Mouse (Mus musculus) hindbrain, postnatal 0 days (tissue): Measurements from ENCODE around the gene Sympk. TPM values are rescaled to one million over a fixed set of nuclear protein-coding genes. Genes with fewer than 3 reads are reported as not detected.

Experiments
- ATAC-seq: fragments of 200-750 bp; cut with Nextera tagmentation; 2 replicates; pipeline ENCODE4 v1.8.0; 2017; ENCODE audit warnings: mild to moderate bottlenecking, moderate TSS enrichment, moderate library complexity
- DNase-seq: peaks from one replicate; pipeline ENCODE4 v3.0.0-alpha.2; 2015; ENCODE audit warnings: low spot score
- H3K27ac ChIP-seq: fragments of 300-500 bp; sonication (generic); 2 replicates; pipeline ENCODE4 v1.5.1; 2014; ENCODE audit warnings: mild to moderate bottlenecking
- H3K27me3 ChIP-seq: fragments of 300-500 bp; sonication (generic); 2 replicates; pipeline ENCODE4 v1.6.1; 2014; ENCODE audit warnings: low read length, mixed read lengths; ENCODE audit not compliant: insufficient read depth
- H3K36me3 ChIP-seq: fragments of 300-500 bp; sonication (generic); 2 replicates; pipeline ENCODE4 v1.6.1; 2014; ENCODE audit warnings: low read length, mixed read lengths; ENCODE audit not compliant: insufficient read depth
- H3K4me1 ChIP-seq: fragments of 300-500 bp; sonication (generic); 2 replicates; pipeline ENCODE4 v1.6.1; 2014; ENCODE audit warnings: antibody characterized with exemption, low read length, mixed read lengths; ENCODE audit not compliant: insufficient read depth
- H3K4me2 ChIP-seq: fragments of 300-500 bp; sonication (generic); 2 replicates; pipeline ENCODE4 v1.6.1; 2014; ENCODE audit warnings: low read depth, mild to moderate bottlenecking, low read length, moderate library complexity, mixed read lengths
- H3K4me3 ChIP-seq: fragments of 300-500 bp; sonication (generic); 2 replicates; pipeline ENCODE4 v1.5.1; 2014; ENCODE audit warnings: low read length
- H3K9ac ChIP-seq: fragments of 300-500 bp; sonication (generic); replicated peaks from 2 replicates; pipeline ENCODE4 v1.6.1; 2014; ENCODE audit warnings: mild to moderate bottlenecking, low read length, moderate library complexity, mixed read lengths
- H3K9me3 ChIP-seq: fragments of 300-500 bp; sonication (generic); 2 replicates; pipeline ENCODE4 v1.6.1; 2016; ENCODE audit warnings: low read length, mixed read lengths
- CTCF ChIP-seq: IDR thresholded peaks from 2 replicates; pipeline ENCODE4 v1.5.1; 2016; ENCODE audit warnings: antibody characterized with exemption, control low read depth, low read depth
- WGBS: fragments of 180-500 bp; shearing (Covaris S2); extraction: QIAGEN DNeasy Blood & Tissue Kit; methylation state at CpG from one replicate; pipeline ENCODE4 v1.1.7; 2014; 5-methylcytosine and 5-hydroxymethylcytosine counted together
- polyA plus RNA-seq: library from polyadenylated mRNA; unstranded; fragments of >200 nt; fragmentation: Nextera tagmentation; extraction: Ambion mirVana; gene quantifications from 2 replicates; pipeline ENCODE4 v1.2.1, GENCODE M21; 2015
- total RNA-seq: library from RNA; depleted of rRNA; stranded (reverse); fragments of >200 nt; gene quantifications from 2 replicates; pipeline ENCODE4 v1.2.3, GENCODE M21; 2014

The Sympk gene
- total and polyA plus RNA-seq, 2 experiments from 2014 or later = 19.2 to 85.4 TPM

DNA sequence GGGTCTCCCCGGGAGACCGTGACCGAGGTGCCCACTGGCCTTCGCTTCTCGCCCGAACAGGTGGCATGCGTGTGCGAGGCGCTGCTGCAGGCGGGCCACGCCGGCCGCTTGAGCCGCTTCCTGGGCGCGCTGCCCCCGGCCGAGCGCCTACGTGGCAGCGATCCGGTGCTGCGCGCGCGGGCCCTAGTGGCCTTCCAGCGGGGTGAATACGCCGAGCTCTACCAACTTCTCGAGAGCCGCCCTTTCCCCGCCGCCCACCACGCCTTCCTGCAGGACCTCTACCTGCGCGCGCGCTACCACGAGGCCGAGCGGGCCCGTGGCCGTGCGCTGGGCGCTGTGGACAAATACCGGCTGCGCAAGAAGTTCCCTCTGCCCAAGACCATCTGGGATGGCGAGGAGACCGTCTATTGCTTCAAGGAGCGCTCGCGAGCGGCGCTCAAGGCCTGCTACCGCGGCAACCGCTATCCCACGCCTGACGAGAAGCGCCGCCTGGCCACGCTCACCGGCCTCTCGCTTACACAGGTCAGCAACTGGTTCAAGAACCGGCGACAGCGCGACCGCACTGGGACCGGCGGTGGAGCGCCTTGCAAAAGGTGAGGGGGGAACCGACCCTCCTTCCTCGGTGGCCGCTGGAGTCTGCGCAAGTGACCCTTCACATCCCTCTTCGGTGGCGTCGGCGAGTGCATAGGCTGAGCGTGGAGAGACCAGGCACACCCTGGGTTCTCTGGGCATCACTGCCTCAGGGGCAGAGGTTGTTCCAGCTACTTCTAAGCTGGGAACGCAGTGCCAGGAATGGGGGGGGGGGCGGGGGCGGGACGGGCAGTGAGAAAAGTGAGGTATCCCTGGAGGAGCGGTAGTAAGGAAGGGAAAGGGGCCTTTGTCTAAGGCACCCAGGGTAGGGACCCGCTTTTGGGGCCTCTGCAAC lies 70.9 kb downstream of the Sympk start:
- Histone ChIP-seq H3K4me3 (peak overlapping the region; percentile 49), H3K27me3 (peaks cover 5% of the 10 kb centered on the region; the same call in 1 of the 2 replicates), H3K4me1 (0 out of 2 replicates have a peak, but pooled peaks cover 4% of the 10 kb centered on the region), H3K4me2 (peak overlapping the region; percentile 94), H3K36me3 (peaks cover 10% of the 10 kb centered on the region), H3K27ac (peak overlapping the region; percentile 86), H3K9ac (peak overlapping the region; percentile 53), H3K9me3 (no peaks in the 10 kb centered on the region)
- ATAC-seq (no peak), DNase-seq (peak; percentile 43)
- WGBS = under 1% methylated on average over 85 of the region's 87 CpGs
- no peak for TF ChIP-seq CTCF

DNA sequence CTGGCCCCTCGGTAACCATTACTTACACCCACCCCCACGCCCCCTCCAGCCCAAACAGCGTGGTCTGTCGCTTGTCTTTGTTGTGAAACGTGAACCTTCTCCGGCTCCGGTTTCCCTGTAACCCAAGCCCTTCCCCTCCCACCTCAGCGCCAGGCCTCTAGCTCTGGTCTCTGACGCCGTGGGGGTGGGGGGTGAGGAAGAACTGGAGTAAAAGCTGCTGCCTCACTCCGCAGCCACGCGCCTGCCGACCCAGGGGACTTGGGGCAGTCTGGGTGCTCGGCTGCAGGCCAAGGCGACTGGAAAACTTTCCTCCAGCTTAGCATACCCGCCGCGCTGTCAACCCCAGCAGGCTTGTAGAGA lies 71.6 kb downstream of the Sympk start:
- Histone ChIP-seq H3K36me3 (peaks cover 6% of the 10 kb centered on the region), H3K4me2 (peak overlapping the region; percentile 94), H3K27ac (no peak overlapping the region), H3K4me3 (peak overlapping the region; percentile 49), H3K9me3 (no peaks in the 10 kb centered on the region), H3K9ac (peak overlapping the region; percentile 7), H3K4me1 (0 out of 2 replicates have a peak, but pooled peaks cover 4% of the 10 kb centered on the region), H3K27me3 (peaks cover 5% of the 10 kb centered on the region; the same call in 1 of the 2 replicates)
- under 1% methylated on average over 19 of the region's 19 CpGs for WGBS
- DNase-seq (peak; percentile 37), ATAC-seq (no peak)
- TF ChIP-seq CTCF = no peak

DNA sequence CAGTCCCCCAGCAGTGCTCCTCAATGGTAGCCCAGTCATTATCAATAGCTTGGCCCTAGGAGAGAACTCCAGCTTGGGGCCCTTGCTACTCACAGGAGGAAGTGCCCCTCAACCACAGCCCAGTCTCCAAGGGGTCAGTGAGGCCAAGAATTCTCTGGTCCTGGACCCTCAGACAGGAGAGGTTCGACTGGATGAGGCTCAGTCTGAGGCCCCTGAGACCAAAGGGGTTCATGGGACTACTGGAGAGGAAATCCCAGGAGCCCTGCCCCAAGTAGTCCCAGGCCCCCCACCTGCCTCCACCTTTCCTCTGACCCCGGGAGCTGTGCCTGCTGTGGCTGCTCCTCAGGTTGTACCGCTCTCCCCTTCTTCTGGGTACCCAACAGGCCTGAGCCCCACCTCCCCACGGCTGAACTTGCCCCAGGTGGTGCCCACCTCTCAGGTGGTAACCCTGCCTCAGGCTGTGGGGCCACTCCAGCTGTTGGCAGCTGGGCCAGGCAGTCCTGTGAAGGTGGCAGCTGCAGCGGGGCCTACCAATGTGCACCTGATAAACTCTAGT lies 72.3 kb downstream of the Sympk start:
- peak overlapping the region; percentile 94 for H3K4me2 ChIP-seq
- H3K27me3 ChIP-seq = peaks cover 5% of the 10 kb centered on the region; the same call in 1 of the 2 replicates
- WGBS = 54% methylated on average over 5 of the region's 5 CpGs
- ATAC-seq (no peak), DNase-seq (no peak)
- no peaks in the 10 kb centered on the region for H3K9me3 ChIP-seq
- H3K9ac ChIP-seq = peak overlapping the region; percentile 7; the same call in 1 of the 2 replicates
- H3K4me1 ChIP-seq = 0 out of 2 replicates have a peak, but pooled peaks cover 4% of the 10 kb centered on the region
- TF ChIP-seq CTCF = no peak
- peak overlapping the region; percentile 49 for H3K4me3 ChIP-seq
- no peak overlapping the region for H3K27ac ChIP-seq
- H3K36me3 ChIP-seq = peaks cover 3% of the 10 kb centered on the region; the same call in 1 of the 2 replicates

DNA sequence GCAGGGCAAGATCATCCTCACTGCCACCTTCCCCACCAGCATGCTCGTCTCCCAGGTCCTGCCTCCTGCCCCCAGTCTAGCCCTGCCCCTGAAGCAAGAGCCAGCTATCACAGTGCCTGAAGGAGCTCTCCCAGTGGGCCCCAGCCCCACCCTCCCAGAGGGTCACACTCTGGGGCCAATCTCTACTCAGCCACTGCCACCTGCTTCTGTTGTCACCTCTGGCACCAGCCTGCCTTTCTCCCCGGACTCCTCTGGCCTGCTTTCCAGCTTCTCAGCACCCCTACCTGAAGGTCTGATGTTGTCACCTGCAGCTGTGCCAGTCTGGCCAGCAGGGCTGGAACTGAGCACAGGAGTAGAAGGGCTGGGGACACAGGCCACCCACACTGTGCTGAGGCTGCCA lies 73.0 kb downstream of the Sympk start:
- WGBS = 56% methylated on average over 2 of the region's 2 CpGs
- H3K4me2 ChIP-seq = no peak overlapping the region
- no peaks in the 10 kb centered on the region for H3K36me3 ChIP-seq
- 0 out of 2 replicates have a peak, but pooled peaks cover 4% of the 10 kb centered on the region for H3K4me1 ChIP-seq
- no peak overlapping the region for H3K4me3 ChIP-seq
- H3K9me3 ChIP-seq = no peaks in the 10 kb centered on the region
- ATAC-seq (no peak), DNase-seq (no peak)
- no peak overlapping the region for H3K9ac ChIP-seq
- H3K27me3 ChIP-seq = peaks cover 5% of the 10 kb centered on the region; the same call in 1 of the 2 replicates
- TF ChIP-seq CTCF = no peak
- no peak overlapping the region for H3K27ac ChIP-seq

DNA sequence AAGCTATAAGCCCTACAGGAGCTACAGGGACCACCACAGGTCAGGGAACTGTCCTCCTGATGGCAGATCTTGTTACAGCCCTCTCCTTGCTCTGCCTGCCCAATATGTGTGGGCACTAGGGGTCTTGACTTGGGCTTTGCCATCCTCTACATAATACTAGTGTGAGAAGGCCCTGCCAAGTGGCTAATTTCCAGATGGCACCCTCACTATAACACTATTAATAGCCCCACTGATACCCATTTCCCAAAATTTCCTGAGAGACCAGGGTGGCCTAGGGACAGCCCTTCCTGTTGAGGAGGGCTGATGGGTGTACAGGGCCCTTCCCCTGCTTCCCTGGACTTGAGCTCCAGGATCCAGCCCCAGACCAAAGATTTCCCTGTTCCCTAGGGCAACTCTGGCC lies 73.7 kb downstream of the Sympk start:
- DNase-seq (no peak), ATAC-seq (no peak)
- Histone ChIP-seq H3K27me3 (peaks cover 5% of the 10 kb centered on the region; the same call in 1 of the 2 replicates), H3K36me3 (no peaks in the 10 kb centered on the region), H3K4me1 (0 out of 2 replicates have a peak, but pooled peaks cover 4% of the 10 kb centered on the region), H3K9ac (no peak overlapping the region), H3K9me3 (peaks cover 1% of the 10 kb centered on the region; the same call in 1 of the 2 replicates), H3K27ac (no peak overlapping the region), H3K4me2 (no peak overlapping the region), H3K4me3 (no peak overlapping the region)
- TF ChIP-seq CTCF = no peak

DNA sequence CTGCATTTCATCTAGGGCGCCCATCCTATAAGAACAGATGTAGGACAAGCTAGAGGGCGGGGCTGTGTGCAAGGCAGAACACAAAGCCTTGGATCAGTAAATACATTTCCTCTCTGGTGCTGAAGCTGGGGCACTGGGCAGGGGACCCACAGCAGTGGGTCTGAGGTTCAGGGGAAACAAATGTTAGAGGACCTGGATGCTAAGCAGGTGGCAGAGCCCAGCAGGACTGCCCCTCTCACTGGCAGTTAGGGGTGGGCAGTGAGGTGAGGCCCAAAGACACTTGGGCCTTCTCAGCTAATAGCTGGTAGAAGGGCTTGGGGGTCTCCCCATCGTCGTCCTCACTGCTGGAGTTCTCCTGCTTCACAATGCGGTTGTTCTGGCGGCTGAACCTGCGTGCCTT lies 74.6 kb downstream of the Sympk start:
- Histone ChIP-seq H3K27ac (no peak overlapping the region), H3K9ac (no peak overlapping the region), H3K4me3 (no peak overlapping the region), H3K36me3 (no peaks in the 10 kb centered on the region), H3K9me3 (peaks cover 3% of the 10 kb centered on the region; the same call in 1 of the 2 replicates), H3K27me3 (peaks cover 5% of the 10 kb centered on the region; the same call in 1 of the 2 replicates), H3K4me1 (no peaks in the 10 kb centered on the region), H3K4me2 (no peak overlapping the region)
- DNase-seq (no peak), ATAC-seq (no peak)
- WGBS = 54% methylated on average over 7 of the region's 7 CpGs
- no peak for TF ChIP-seq CTCF
